Comparison of ENCODE assay signal across 32 mouse cellular contexts in genomic region chr4:119550864-119551263, GRCm38 (mm10). TPM values are rescaled to one million over a fixed set of nuclear protein-coding genes. Genes with fewer than 3 reads are reported as not detected.
DNase-seq lines count a peak whose midpoint lies in the region; ATAC-seq and TF ChIP-seq lines count a peak whose summit lies in the region.
"Had no signal": no experiment of that assay in that cellular context is flagged by ENCODE, and none has a peak within 500 bp of the region (broad histone marks: within the 10 kb centered on the region; RNA-seq: fewer than 3 reads in every experiment).

No protein-coding gene starts in this region.

- H3K27ac ChIP-seq in liver, adult 2 months (replicated peaks; ENCODE audit: insufficient read depth, low read depth, low read length) = peak overlapping the region; percentile 61; the same call in 1 of the 2 replicates
- H3K27ac ChIP-seq in stomach, postnatal 0 days (replicated peaks) = no peak overlapping the region
- no peak overlapping the region for H3K27ac ChIP-seq in hindbrain, embryonic 16.5 days (ENCODE audit: low read depth, low read length)
- H3K27ac ChIP-seq: embryonic facial prominence, embryonic 10.5 days; embryonic facial prominence, embryonic 15.5 days; forebrain, embryonic 13.5 days; hindbrain, embryonic 13.5 days; limb, embryonic 10.5 days; limb, embryonic 15.5 days; midbrain, embryonic 10.5 days; neural tube, embryonic 12.5 days had no signal

- H3K4me2 ChIP-seq in stomach, postnatal 0 days (replicated peaks; ENCODE audit: low read depth) = no peak overlapping the region
- H3K4me2 ChIP-seq in hindbrain, embryonic 16.5 days (ENCODE audit: low read length) = no peak overlapping the region
- H3K4me2 ChIP-seq: embryonic facial prominence, embryonic 15.5 days; forebrain, embryonic 13.5 days; heart, embryonic 12.5 days; hindbrain, embryonic 13.5 days; limb, embryonic 15.5 days; lung, embryonic 14.5 days; neural tube, embryonic 12.5 days had no signal

- no peaks in the 10 kb centered on the region for H3K27me3 ChIP-seq in liver, adult 2 months (ENCODE audit: control insufficient read depth, insufficient read depth, low read length)
- H3K27me3 ChIP-seq in stomach, postnatal 0 days (ENCODE audit: control insufficient read depth, insufficient read depth, low read length) = no peaks in the 10 kb centered on the region
- no peaks in the 10 kb centered on the region for H3K27me3 ChIP-seq in hindbrain, embryonic 16.5 days (replicated peaks; ENCODE audit: control insufficient read depth, insufficient read depth, low read length)
- H3K27me3 ChIP-seq: embryonic facial prominence, embryonic 15.5 days; forebrain, embryonic 13.5 days; heart, embryonic 12.5 days; hindbrain, embryonic 13.5 days; limb, embryonic 15.5 days; neural tube, embryonic 12.5 days had no signal

- H3K9me3 ChIP-seq in stomach, postnatal 0 days (ENCODE audit: control insufficient read depth, low read length) = no peaks in the 10 kb centered on the region
- H3K9me3 ChIP-seq in hindbrain, embryonic 16.5 days (ENCODE audit: control insufficient read depth, low read length) = no peaks in the 10 kb centered on the region
- H3K9me3 ChIP-seq: embryonic facial prominence, embryonic 10.5 days; embryonic facial prominence, embryonic 15.5 days; forebrain, embryonic 13.5 days; heart, embryonic 12.5 days; hindbrain, embryonic 13.5 days; limb, embryonic 10.5 days; limb, embryonic 15.5 days; midbrain, embryonic 10.5 days; neural tube, embryonic 12.5 days had no signal

- H3K36me3 ChIP-seq in liver, adult 2 months (ENCODE audit: control insufficient read depth, insufficient read depth, low read length) = no peaks in the 10 kb centered on the region
- no peaks in the 10 kb centered on the region for H3K36me3 ChIP-seq in stomach, postnatal 0 days (ENCODE audit: control insufficient read depth, insufficient read depth, low read length)
- no peaks in the 10 kb centered on the region for H3K36me3 ChIP-seq in hindbrain, embryonic 16.5 days (ENCODE audit: control insufficient read depth, insufficient read depth, low read length)
- H3K36me3 ChIP-seq: embryonic facial prominence, embryonic 10.5 days; embryonic facial prominence, embryonic 15.5 days; heart, embryonic 12.5 days; hindbrain, embryonic 13.5 days; limb, embryonic 10.5 days; limb, embryonic 15.5 days; neural tube, embryonic 12.5 days had no signal

- peak; percentile 64; the same call in 1 of the 2 replicates for ATAC-seq in stomach, postnatal 0 days (ENCODE audit: low FRiP score, low TSS enrichment)
- no peak for ATAC-seq in hindbrain, embryonic 16.5 days
- ATAC-seq: forebrain, embryonic 13.5 days; intestine, postnatal 0 days had no signal

- no peak for TF ChIP-seq EP300 in stomach, postnatal 0 days (optimal IDR thresholded peaks at IDR 0.05)

- no peak for TF ChIP-seq CTCF in liver, adult 2 months (IDR thresholded peaks at IDR 0.05; ENCODE audit: low read depth, low read length)
- TF ChIP-seq CTCF in lung, adult 2 months (IDR thresholded peaks at IDR 0.05; ENCODE audit: insufficient read depth, low read length) = no peak
- TF ChIP-seq CTCF in stomach, postnatal 0 days (IDR thresholded peaks at IDR 0.05; ENCODE audit: low read depth) = no peak

- peaks cover 16% of the 10 kb centered on the region; the same call in 1 of the 2 replicates for H3K4me1 ChIP-seq in liver, adult 2 months (ENCODE audit: control insufficient read depth, insufficient read depth, low read length)
- H3K4me1 ChIP-seq in lung, adult 2 months (ENCODE audit: control insufficient read depth, insufficient read depth, low read length) = peaks cover 10% of the 10 kb centered on the region
- no peaks in the 10 kb centered on the region for H3K4me1 ChIP-seq in stomach, postnatal 0 days (replicated peaks; ENCODE audit: control insufficient read depth, insufficient read depth)
- H3K4me1 ChIP-seq in hindbrain, embryonic 16.5 days (ENCODE audit: control insufficient read depth, insufficient read depth, low read depth, low read length) = no peaks in the 10 kb centered on the region
- H3K4me1 ChIP-seq: embryonic facial prominence, embryonic 15.5 days; limb, embryonic 15.5 days; midbrain, embryonic 10.5 days; neural tube, embryonic 12.5 days had no signal

- DNase-seq in liver, adult 2 months (ENCODE audit: extremely low read depth, low read depth, low spot score) = peak; percentile 72
- DNase-seq in liver (no peak), NIH3T3 (ENCODE audit: low read depth) (peak; percentile 71)
- peak; percentile 48 for DNase-seq in lung, postnatal 36 days
- DNase-seq in lung, adult 2 months = no peak
- no peak for DNase-seq in stomach, postnatal 0 days (ENCODE audit: low spot score)
- DNase-seq: adrenal gland, postnatal 25 days; cerebellum, adult 18-20 months; cerebellum, postnatal 10 days; gastrocnemius, postnatal 25 days; heart, adult 2 months; heart, postnatal 4 days; kidney, postnatal 14 days; layer of hippocampus, adult 9-11 months; lung, embryonic 14.5 days; right cerebral cortex, adult 18-20 months; spleen, adult 18-20 months; thymus, adult 18-20 months; thymus, postnatal 36 days had no signal

- 2% methylated on average over 1 of the region's 1 CpGs for WGBS in liver, adult 2 months
- WGBS in lung, adult 2 months = 8% methylated on average over 1 of the region's 1 CpGs
- 39% methylated on average over 1 of the region's 1 CpGs for WGBS in stomach, postnatal 0 days
- WGBS in hindbrain, embryonic 16.5 days = 81% methylated on average over 1 of the region's 1 CpGs

- no peak for TF ChIP-seq POLR2A in liver, adult 2 months (IDR thresholded peaks at IDR 0.05; ENCODE audit: extremely low read depth, insufficient read depth, low read length)
- TF ChIP-seq POLR2A in lung, adult 2 months (IDR thresholded peaks at IDR 0.05; ENCODE audit: borderline replicate concordance, extremely low read depth, low read depth, low read length) = no peak

- no peak overlapping the region for H3K9ac ChIP-seq in liver, adult 2 months (ENCODE audit: low read depth, low read length)
- H3K9ac ChIP-seq in stomach, postnatal 0 days (ENCODE audit: low read length) = no peak overlapping the region
- H3K9ac ChIP-seq in hindbrain, embryonic 16.5 days (ENCODE audit: low read depth, low read length) = no peak overlapping the region
- H3K9ac ChIP-seq: embryonic facial prominence, embryonic 15.5 days; forebrain, embryonic 13.5 days; heart, embryonic 12.5 days; hindbrain, embryonic 13.5 days; limb, embryonic 15.5 days; lung, embryonic 14.5 days; neural tube, embryonic 12.5 days had no signal

- H3K79me2 ChIP-seq in liver, adult 2 months (ENCODE audit: control insufficient read depth, insufficient read depth, low read length) = peaks cover 31% of the 10 kb centered on the region; the same call in 1 of the 2 replicates

- no peak overlapping the region for H3K4me3 ChIP-seq in liver, adult 2 months (ENCODE audit: insufficient read depth, low read depth, low read length)
- H3K4me3 ChIP-seq in lung, adult 2 months (replicated peaks; ENCODE audit: extremely low read depth, low read depth, low read length) = no peak overlapping the region
- H3K4me3 ChIP-seq in stomach, postnatal 0 days (ENCODE audit: low read depth, low read length) = no peak overlapping the region
- H3K4me3 ChIP-seq in hindbrain, embryonic 16.5 days (ENCODE audit: low read length) = no peak overlapping the region
- H3K4me3 ChIP-seq: embryonic facial prominence, embryonic 10.5 days; embryonic facial prominence, embryonic 15.5 days; forebrain, embryonic 13.5 days; heart, adult 2 months; heart, embryonic 12.5 days; hindbrain, embryonic 13.5 days; limb, embryonic 10.5 days; limb, embryonic 15.5 days; midbrain, embryonic 10.5 days; myocyte; neural tube, embryonic 12.5 days had no signal

RNA-seq across cellular contexts. Expression of gene Frg2f1, which starts 11.5 kb away (rescaled TPM):
- total RNA-seq in liver, adult 2 months (2014; rRNA removed) = 7.9 and 12.1 TPM in 2 replicates
- 9.6 and 9.7 TPM in 2 replicates for polyA plus RNA-seq in liver, adult 2 months (2012; rRNA removed)
- 5.1 and 5.9 TPM in 2 replicates for polyA plus RNA-seq in lung, adult 2 months (2012; rRNA removed)
- polyA plus RNA-seq in stomach, postnatal 0 days (2015; fragmentation: Nextera tagmentation; extraction: Ambion mirVana) = 2.5 and 2.9 TPM in 2 replicates
- polyA plus RNA-seq in hindbrain, embryonic 16.5 days (2015; fragmentation: Nextera tagmentation; extraction: Ambion mirVana) = 9.3 and 11.4 TPM in 2 replicates

RNA-seq across cellular contexts. Expression of gene Foxj3, which starts 14.1 kb away (rescaled TPM):
- 6.2 and 7.7 TPM in 2 replicates for total RNA-seq in liver, adult 2 months (2014; rRNA removed)
- 5.0 and 6.7 TPM in 2 replicates for polyA plus RNA-seq in liver, adult 2 months (2012; rRNA removed)
- polyA plus RNA-seq in lung, adult 2 months (2012; rRNA removed) = 14.1 and 18.0 TPM in 2 replicates
- 7.4 and 7.6 TPM in 2 replicates for polyA plus RNA-seq in stomach, postnatal 0 days (2015; fragmentation: Nextera tagmentation; extraction: Ambion mirVana)
- 25.7 and 32.6 TPM in 2 replicates for polyA plus RNA-seq in hindbrain, embryonic 16.5 days (2015; fragmentation: Nextera tagmentation; extraction: Ambion mirVana)

RNA-seq across cellular contexts. Expression of gene Rimkla, which starts 58.4 kb away (rescaled TPM):
- total RNA-seq in liver, adult 2 months (2014; rRNA removed) = not detected in 2 replicates
- not detected in 2 replicates for polyA plus RNA-seq in liver, adult 2 months (2012; rRNA removed)
- polyA plus RNA-seq in lung, adult 2 months (2012; rRNA removed) = 0.14 and 0.19 TPM in 2 replicates
- 0.19 and 0.25 TPM in 2 replicates for polyA plus RNA-seq in stomach, postnatal 0 days (2015; fragmentation: Nextera tagmentation; extraction: Ambion mirVana)
- polyA plus RNA-seq in hindbrain, embryonic 16.5 days (2015; fragmentation: Nextera tagmentation; extraction: Ambion mirVana) = 28.2 and 30.3 TPM in 2 replicates
- total RNA-seq: gastrocnemius, postnatal 25 days; MEL had no signal
- polyA plus RNA-seq: myocyte had no signal

Comparison
In these comparisons a context has a peak if more than half of its experiments do, and no peak if none do; other contexts are left out.
1. DNase-seq: peak in liver, adult 2 months (single experiment), lung, postnatal 36 days (single experiment) and NIH3T3 (single experiment); none in liver (single experiment), lung, adult 2 months (single experiment) and stomach, postnatal 0 days (single experiment).
2. RNA of gene Rimkla, which starts 58.4 kb away (polyA plus RNA-seq): 28.2 to 30.3 TPM in hindbrain, embryonic 16.5 days; 0.19 to 0.25 TPM in stomach, postnatal 0 days, 0.14 to 0.19 TPM in lung, adult 2 months and not detected in liver, adult 2 months; every median in the first group is over 10 times any median in the second.